Mouse (Mus musculus) embryonic fibroblast, embryonic 13.5 days (primary cell): ENCODE measurements at regions not wholly inside any gene's neighbourhood (a gene's known extent, or its start where the extent isn't known, plus 50 kb on each side); places are given as distances from the start of the nearest gene placed in this dataset.

ENCODE experiments used
- CTCF ChIP-seq: IDR thresholded peaks from 2 replicates; pipeline ENCODE4 v1.5.1; 2011; ENCODE audit warnings: mild to moderate bottlenecking, control low read depth, low read length, moderate library complexity, borderline replicate concordance; ENCODE audit not compliant: insufficient read depth
- POLR2A ChIP-seq: IDR thresholded peaks from 2 replicates; pipeline ENCODE4 v1.6.1; 2011; ENCODE audit warnings: low read depth, mild to moderate bottlenecking, control low read depth, low read length, moderate library complexity

- TF ChIP-seq CTCF (no peak), POLR2A (no peak)
Measured at GRCm38 (mm10) chr2:173334856-173335595, 58.7 kb upstream of the Pmepa1 start.
